Mouse (Mus musculus): ENCODE measurements around the gene Tmc3.

- TF ChIP-seq CTCF (IDR thresholded peaks at IDR 0.05; ENCODE audit: insufficient read depth, low read depth, low read length): no peak
- no peak for TF ChIP-seq POLR2A (IDR thresholded peaks at IDR 0.05; ENCODE audit: insufficient read depth, low read depth, low read length)
Observed at GRCm38 (mm10) chr7:83636425-83636824, 51.7 kb downstream of the Tmc3 start.

All from olfactory bulb, adult 2 months (tissue).